Mouse (Mus musculus) frontal cortex, postnatal 25 days (tissue): Measurements from ENCODE around the gene Cd8b1.

ENCODE experiments used
- DNase-seq, 2 experiments: peaks; one replicate each; pipeline ENCODE4 v3.0.0; 2022; ENCODE audit warnings: low spot score in 2 of 2

Gene Cd8b1

DNA sequence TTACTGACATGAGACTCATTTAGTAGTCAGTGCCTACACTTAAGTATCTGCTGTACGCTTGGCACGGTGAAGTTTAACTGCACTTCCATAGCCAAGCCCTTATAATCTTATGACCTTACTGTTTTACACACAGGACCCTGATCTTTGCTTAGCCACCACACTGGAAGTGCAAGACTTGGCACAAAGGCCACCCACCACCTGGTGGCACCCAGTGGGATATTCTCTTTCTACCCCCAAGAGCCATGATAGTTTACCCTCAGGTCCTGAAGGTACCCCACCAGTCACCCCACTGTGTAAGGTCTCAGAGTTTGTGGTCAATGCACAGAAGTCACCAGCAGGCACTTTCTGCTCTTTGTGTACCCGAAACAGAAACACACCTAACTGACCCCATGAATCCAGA lies 28.6 kb downstream of the Cd8b1 start:
- DNase-seq: no peak

DNA sequence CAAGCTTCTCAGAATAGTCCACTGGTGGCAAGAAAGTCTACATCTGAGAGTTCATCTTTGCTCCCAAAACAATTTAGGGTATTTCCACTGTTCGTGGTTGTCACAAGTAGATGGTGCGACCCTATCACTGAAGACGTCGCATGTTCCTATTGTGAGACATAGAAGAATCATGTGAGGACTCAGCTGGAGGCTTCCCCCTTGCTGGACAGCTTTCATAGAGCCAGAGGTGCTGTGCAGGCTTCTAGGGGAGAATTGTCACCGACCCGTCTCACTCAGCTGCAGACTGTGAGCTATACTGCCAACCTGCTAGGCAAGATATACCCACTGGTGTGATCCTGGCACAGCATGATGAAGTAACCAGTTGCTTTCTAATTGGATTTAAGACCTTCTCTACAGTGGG lies 29.6 kb downstream of the Cd8b1 start:
- no peak for DNase-seq

DNA sequence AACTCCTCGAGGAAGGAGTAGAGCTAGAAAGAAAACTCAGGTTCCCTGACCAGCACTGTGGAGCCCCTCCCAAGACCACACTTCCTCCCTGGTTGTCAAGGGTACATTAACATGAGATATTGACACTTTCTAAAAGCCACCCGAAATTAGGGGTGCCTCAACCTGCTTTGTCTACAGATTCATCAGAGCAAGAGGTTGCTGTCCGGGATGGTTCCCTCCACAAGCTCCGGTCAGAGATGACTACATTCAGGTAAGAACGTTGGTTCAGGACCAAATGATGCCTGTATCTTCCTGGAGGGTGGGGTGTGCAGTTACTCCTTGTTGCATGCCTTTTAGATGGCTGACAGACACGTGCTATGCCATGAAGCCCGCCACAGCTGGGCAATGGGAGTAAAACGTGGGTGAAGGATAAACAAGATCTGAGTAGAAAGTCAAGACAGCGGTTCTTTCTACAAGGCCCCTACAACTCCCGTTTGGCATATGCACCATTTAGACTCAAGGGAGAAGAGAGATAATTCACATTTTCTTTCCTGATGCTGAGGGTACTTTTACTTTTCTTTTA lies 30.4 kb downstream of the Cd8b1 start:
- DNase-seq: no peak

GRCm38 (mm10) chr6:71353722-71354121 lies 31.1 kb downstream of the Cd8b1 start:
- no peak for DNase-seq

DNA sequence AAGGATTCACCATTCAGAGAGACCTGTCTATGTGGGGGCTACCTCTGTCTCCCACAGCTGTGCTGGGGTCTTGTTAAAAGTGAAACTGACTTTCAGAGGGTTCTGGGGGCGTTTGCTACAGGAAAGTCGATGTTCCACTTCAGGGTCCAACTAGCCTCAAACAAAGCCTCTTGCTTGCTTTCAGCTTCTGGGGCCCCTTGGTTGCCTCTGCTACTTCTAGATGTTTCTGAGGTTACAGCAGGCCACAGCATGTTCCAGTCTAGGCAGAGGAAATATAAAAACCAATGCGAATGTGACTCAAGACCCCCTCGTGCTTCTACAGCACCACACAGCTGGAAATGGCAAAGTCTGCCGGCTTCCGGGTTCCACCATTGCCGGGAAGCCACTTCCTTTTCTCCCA lies 34.9 kb downstream of the Cd8b1 start:
- no peak for DNase-seq

- DNase-seq: no peak
Measured at GRCm38 (mm10) chr6:71360221-71360620, 37.6 kb downstream of the Cd8b1 start.

GRCm38 (mm10) chr6:71360751-71361150 lies 38.2 kb downstream of the Cd8b1 start:
- no peak for DNase-seq

DNA sequence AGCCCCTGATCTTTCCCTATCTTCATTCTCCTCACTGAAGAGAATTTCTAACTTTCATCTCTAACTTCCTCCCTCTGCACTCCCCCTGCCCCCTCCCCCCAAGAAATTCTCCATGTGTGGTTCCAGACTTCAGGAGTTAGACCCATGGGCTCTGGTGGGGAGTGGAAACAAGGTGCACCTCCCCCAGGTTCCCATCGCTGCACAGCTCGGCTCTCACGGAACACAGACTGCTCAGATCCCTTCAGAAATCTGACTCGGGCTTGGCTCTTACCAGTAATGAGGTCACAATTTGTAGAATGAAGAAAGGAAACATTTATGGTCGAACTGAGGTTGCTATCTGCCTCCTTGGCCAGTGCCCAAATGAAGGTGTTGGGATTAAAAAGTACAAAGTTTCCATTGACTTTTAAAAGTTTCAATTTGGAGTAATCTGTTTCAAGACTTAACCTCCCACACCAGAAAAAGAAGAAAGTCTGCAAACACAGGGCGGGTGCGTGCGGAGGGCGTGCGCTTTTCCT lies 38.6 kb downstream of the Cd8b1 start:
- no peak for DNase-seq

- no peak for DNase-seq
Measured at GRCm38 (mm10) chr6:71363995-71364394, 41.4 kb downstream of the Cd8b1 start.

GRCm38 (mm10) chr6:71369416-71369815 lies 46.8 kb downstream of the Cd8b1 start:
- DNase-seq: no peak

DNA sequence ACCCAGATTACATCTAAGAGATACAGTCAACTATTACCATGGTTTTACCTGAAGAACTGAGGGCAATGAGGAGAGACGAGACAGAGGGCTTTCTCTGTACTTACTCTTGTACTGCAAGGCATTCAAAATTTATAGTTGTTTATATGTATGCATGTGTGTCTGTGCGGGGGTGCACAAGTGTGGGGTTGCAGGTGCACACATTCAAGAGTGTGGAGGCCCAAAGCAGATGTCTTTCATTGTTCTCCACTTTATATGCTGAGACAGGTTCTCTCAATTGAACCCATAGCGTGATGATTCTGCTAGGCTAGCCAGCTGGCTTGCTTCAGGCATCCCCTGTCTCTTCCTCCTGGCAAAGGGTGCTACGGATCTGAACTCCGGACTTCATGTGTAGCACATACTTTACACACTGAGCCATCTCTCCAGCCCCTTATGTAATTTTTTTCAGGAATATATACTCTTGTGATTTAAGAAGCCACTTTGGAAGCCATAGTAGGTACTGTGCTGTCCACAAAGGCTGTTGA lies 48.6 kb downstream of the Cd8b1 start:
- no peak for DNase-seq

DNA sequence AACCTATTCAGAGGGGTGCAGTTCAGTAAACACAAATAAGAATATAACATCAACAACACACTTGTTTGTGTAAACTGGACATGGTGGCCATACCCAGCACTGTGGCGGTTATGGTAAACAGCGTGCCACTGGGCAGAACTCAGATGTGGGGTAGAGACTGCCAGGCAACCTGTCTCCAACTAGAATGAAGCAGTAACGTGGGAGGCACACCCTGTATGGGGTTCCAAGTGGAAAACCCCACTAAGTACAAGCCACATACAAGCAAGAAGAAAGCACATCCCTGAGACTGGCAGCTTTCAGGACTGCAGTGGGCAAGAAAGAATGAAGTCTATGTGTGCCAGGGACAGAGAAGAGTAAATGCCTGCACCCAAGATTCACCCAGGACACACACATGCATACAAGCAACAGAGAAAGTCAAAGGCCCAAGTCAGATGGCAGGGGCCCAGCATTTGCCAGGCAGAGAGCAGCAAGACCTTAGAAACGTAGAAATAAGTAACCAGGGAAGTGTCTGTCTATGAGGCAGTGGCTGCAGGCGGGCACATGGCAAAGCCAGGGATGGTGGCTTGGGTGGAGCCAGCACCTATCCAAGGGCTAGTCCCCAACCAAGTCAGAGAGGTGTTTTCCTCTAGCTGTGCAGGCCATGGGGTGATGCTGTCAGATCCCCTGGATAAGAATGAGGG lies 49.6 kb downstream of the Cd8b1 start:
- no peak for DNase-seq

- no peak for DNase-seq
Measured at GRCm38 (mm10) chr6:71373249-71373775, 50.7 kb downstream of the Cd8b1 start, which contains the start of gene Cd8a. Gene Cd8a (plus strand): TSS chr6:71373427.

DNA sequence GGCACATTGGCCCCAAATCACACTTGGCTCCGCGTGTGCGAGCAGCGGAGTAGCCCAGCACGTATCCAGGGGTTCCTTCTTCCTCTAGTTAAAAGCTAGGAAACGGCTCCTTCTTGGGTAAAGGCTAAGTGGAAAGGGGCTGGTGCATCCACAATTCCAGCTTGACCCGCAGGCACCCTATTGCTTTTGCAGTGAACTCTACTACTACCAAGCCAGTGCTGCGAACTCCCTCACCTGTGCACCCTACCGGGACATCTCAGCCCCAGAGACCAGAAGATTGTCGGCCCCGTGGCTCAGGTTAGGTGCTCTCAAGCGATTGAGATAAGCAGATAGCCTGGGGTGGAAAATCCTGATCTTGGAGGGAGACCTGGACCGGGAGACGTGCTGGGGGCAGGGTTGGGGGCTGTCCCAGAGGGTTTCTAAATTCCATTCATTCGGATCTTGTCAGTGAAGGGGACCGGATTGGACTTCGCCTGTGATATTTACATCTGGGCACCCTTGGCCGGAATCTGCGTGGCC lies 51.8 kb downstream of the Cd8b1 start:
- no peak for DNase-seq

DNA sequence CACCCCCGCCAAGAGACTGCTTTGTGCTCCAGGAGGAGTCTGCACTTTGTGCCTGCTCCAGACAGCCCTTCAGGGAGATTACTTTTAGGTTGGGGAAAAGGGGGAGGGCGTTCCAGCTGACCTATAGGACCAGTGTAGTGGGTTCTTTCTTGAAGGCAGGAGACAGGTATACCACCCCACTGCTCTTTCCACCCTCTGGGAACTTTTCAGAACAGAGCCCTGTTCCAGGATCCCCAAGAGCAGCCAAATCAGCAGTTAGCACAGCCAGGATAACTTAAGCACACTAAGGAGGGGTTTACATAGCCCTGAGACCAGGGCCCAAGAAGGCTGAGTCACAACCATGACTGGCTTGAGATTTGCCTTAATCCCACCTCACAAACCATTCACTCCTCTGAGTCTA lies 52.3 kb downstream of the Cd8b1 start:
- DNase-seq: no peak

- DNase-seq: no peak
Measured at GRCm38 (mm10) chr6:71376711-71377110, 54.1 kb downstream of the Cd8b1 start.

GRCm38 (mm10) chr6:71381654-71382053 lies 59.1 kb downstream of the Cd8b1 start:
- no peak for DNase-seq
